Mouse (Mus musculus) heart, postnatal 36 days (tissue): ENCODE data around the gene Ghdc. TPM values are rescaled to one million over a fixed set of nuclear protein-coding genes. Genes with fewer than 3 reads are reported as not detected.

Experiments used
- DNase-seq, 2 experiments: peaks; one replicate each; pipeline ENCODE4 v3.0.0; 2021 to 2022
- intact Hi-C: fragments of 180-260 bp; cut with DNase I; formaldehyde crosslinking; loops from one replicate; pipeline ENCODE4 v1.15.1; 2025
- total RNA-seq, 2 experiments: library from RNA; stranded (reverse); gene quantifications; 2 replicates each; pipeline ENCODE4 v1.2.3; 2021

Ghdc gene
- total RNA-seq, 2 experiments from 2014 or later = 8.5 to 9.5 TPM

GRCm38 (mm10) chr11:100785774-100786173 is 15.0 kb upstream of the Ghdc start:
- intact Hi-C loops = loop anchor here (5.0 kb wide), 1 partner anchor 77 kb away; no protein-coding TSS in a partner anchor
- no peak for DNase-seq

DNA sequence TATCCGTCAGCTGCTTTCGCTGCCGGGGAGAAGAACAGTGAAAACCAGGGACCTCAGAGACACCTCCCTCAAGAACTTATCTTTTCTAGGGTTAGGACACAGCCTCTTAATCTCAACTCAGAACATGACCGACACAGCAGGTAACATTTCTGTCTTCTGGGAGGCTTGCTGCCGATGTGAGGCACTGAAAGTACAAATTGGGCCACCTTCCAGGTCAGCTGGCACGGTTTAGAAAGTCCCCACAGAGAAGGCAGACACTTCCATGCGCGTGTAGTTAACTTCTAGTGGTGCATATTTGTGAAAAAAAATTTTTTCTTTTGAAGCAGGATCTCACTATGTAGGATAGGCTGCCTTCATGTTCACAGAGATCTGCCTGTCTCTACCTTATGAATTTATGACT is 13.5 kb upstream of the Ghdc start:
- intact Hi-C loops = no loop called here
- no peak for DNase-seq

GRCm38 (mm10) chr11:100782568-100782967 is 11.8 kb upstream of the Ghdc start:
- intact Hi-C loops = no loop called here
- no peak for DNase-seq

GRCm38 (mm10) chr11:100781763-100782475 is 11.2 kb upstream of the Ghdc start:
- intact Hi-C loops = no loop called here
- no peak for DNase-seq

DNA sequence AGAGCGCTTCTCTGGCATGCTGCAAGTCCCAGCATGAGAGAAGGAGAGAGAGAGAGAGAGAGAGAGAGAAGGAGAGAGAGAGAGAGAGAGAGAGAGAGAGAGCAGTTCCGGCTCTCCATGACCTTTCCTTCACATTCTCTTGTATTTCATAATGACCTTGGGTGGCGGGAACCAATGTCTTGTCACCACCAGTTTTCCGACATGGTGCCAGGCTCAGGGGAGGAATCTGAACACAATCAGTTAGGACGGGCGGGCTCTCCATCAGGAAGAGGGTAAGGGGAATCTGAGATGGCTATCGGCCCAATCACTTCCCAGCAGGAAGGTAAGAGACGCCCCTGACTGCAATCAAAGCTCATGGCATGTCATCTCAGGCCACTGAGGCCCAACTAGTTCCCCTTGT is 9.5 kb upstream of the Ghdc start:
- intact Hi-C loops = no loop called here
- no peak for DNase-seq

DNA sequence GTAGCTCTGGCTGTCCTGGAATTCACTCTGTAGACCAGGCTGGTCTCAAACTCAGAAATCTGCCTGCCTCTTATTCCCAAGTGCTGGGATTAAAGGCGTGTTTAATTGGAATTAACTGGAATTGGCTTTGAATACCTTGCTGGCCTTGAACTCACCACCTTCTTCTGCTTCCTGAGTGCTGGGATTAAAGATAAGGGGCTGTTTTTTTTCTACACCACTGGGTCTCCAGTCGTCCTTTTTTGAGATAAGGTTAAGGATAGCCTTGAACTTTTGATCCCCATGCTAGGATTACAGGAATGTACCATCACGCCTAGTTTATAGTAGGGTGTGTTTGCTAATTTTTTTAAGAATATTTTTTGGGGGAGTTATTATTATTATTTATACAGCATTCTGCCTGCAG is 7.3 kb upstream of the Ghdc start:
- DNase-seq = no peak
- intact Hi-C loops = no loop called here

GRCm38 (mm10) chr11:100775921-100776320 is 5.2 kb upstream of the Ghdc start:
- intact Hi-C loops = no loop called here
- DNase-seq = no peak

GRCm38 (mm10) chr11:100774261-100774660 is 3.5 kb upstream of the Ghdc start:
- DNase-seq = no peak
- intact Hi-C loops = no loop called here

GRCm38 (mm10) chr11:100769980-100770379 is 777 bp downstream of the Ghdc start:
- intact Hi-C loops = no loop called here
- no peak for DNase-seq

DNA sequence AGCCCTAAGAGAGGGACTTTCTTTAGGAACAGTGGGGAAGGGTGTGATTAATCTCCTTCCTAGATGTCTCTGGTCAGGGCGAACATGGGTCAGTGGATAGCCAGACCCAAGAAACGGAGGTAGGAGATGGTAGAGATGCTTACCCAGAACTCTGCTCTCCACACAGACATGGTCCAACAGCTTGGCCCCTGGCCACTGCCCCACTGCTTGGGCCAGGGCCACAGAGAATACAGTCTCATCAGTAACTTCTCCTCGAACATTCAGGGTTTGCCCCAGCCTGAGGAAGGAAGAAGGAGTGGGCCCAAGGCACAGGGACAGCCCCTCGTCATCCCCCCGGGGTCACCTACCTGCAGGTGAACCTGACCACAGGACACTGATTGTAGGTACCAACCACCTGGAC is 2.9 kb downstream of the Ghdc start:
- intact Hi-C loops = no loop called here
- no peak for DNase-seq

DNA sequence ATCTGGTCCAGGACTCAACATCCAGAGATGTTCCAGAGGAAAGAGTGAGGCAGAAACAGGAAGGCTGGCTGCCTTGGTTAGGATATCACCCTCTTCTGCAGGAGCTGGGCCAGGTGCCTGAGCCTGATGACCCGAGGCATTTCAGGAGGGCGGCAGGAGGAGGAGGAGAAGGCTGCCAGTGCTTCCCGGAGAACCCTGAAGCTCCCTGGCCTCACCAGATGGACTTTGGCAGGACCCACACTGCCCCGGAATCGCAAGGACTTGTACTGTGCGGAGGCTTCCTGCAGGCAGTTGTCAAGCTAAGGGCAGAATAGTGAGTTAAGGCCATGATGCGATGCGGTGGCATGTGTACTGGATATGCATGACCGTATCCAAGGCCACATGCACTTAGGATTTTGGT is 4.0 kb downstream of the Ghdc start:
- intact Hi-C loops = no loop called here

GRCm38 (mm10) chr11:100762831-100763230 is 7.9 kb downstream of the Ghdc start, which contains the start of gene Hcrt:
Gene Hcrt, minus strand, starts transcription at chr11:100762931.
- intact Hi-C loops = loop anchor here (5.0 kb wide), 3 partner anchors 136 to 194 kb away; partner anchors contain the start of gene Cnp
- no peak for DNase-seq

More for the DNA sequence above, 4.0 kb downstream of the Ghdc start:
- DNase-seq = no peak

DNA sequence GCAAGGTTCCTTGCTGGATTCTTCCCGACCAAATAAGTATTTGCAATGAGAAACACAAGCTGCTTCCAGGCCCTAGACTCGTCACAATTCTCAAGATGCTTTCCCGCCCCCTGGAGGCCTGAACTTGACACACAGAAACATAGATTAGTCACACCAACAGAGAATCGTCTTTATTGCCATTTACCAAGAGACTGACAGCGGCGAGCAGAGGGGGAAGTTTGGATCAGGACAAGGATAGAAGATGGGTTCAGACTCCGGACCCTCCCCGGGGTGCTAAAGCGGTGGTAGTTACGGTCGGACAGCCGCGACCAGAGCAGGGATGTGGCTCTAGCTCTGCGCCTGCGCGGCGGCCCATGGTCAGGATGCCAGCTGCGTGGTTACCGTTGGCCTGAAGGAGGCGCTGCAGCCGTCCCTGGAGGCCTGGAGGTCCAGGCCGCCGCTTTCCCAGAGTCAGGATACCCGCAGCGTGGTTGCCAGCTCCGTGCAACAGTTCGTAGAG is 9.2 kb downstream of the Ghdc start:
- DNase-seq = peak; percentile 89 to 94
- intact Hi-C loops = loop anchor here (1.0 to 5.0 kb wide), 4 partner anchors 47 to 196 kb away; partner anchors contain the start of gene Cnp

DNA sequence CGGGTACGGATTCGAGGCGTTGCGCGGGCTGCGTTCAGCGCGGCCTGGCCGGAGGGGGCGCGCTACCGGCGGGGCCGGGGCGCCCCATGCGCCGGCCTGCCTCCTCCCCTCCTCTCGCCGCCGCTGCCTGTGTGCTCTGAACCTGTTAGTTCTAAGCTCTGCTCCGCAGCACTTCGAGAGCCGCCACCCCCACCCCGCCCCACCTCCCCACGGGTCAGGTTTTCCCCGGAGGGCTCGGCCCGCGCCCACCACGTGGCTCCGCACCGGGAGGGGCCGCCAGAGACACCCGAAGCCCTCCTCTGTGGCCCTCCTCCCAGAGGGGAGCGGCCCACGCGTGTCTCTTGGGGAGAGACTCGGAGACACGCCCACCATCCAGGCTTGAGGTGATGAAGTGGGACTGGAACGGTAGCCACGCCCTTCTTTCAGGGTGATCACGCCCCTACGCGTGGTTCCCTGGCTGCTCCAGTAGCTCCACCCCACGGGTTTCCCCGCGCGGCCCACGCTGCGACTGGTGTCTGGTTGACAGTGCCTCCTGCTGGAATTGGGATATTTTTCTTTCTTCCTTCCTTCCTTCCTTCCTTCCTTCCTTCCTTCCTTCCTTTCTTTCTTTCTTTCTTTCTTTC is 11.0 kb downstream of the Ghdc start, which contains the start of gene Kcnh4:
TSS of gene Kcnh4 (minus strand) at position 332 of the 623 bp plus-strand sequence.
- intact Hi-C loops = loop anchor here (5.0 kb wide), 3 partner anchors 132 to 198 kb away; partner anchors contain the start of gene Cnp
- DNase-seq = no peak

DNA sequence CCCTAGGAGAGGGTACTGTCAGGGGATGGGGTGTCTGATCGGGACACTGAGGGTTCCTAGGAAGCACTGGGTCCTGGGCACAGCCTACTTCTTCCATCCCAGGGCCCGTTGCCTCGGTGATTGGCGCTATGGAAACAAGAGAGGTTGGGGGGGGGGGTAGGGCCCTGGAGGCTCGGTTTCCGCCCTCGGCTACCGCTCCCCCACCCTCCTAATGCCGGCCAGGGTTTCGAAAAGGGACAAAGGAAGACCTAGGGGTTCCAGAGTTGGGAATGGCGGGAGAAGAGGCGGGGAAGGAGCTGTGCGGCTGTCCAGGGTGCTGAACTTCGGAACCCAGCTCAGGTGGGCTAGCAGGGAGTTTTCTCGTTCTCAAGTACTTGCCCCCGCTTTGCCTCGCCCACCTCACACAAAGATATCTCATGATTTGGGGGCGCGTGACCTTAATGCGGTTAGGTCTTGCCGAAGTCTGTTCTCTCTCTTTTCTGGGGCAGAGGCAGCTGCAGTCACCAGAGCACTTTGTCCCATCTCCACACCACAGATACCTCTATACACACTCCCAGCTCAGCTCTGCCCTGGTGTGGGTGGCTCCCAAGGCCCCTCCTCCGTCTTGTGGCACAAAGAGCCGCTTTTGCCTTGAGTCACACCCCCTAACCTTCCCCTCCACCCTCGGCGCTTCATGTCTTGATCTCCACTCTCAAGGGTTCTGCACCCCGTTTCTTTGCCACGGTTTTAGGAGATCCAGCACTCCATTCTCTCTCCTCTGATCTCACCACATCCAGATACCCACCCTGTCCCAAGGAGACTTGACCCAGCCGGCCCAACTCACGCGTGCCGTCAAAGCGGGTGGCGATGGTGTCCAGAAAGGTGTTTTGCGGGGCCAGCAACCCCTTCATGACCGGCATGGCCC is 11.8 kb downstream of the Ghdc start:
- peak; percentile 43 to 62 for DNase-seq
- intact Hi-C loops = no loop called here

GRCm38 (mm10) chr11:100757566-100757965 is 13.2 kb downstream of the Ghdc start:
- no peak for DNase-seq
- intact Hi-C loops = no loop called here

DNA sequence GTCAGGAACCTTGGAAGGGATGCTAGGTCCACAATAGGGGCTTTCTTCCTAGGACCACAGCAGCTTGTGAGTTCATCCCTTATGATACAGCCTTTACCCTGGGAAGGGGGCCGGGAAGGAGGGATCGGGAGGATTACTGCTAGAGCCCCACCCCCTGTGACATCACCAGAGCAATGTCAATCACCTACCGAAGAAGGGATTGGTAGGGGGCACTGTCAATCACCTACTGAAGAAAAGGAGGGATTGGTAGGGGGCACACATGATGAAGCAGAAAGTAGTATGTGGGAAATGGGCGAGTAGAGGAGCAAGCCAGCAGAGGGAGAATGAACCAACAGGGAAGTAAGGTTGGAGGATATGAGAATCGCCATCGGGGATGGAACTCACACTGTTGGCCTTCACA is 14.3 kb downstream of the Ghdc start:
- no peak for DNase-seq
- intact Hi-C loops = no loop called here

- DNase-seq = no peak
- intact Hi-C loops = no loop called here
These were observed 16.1 kb downstream of the Ghdc start for GRCm38 (mm10) chr11:100754693-100755057.

- intact Hi-C loops = no loop called here
- no peak for DNase-seq
These were observed 16.6 kb downstream of the Ghdc start for GRCm38 (mm10) chr11:100754021-100754692.

DNA sequence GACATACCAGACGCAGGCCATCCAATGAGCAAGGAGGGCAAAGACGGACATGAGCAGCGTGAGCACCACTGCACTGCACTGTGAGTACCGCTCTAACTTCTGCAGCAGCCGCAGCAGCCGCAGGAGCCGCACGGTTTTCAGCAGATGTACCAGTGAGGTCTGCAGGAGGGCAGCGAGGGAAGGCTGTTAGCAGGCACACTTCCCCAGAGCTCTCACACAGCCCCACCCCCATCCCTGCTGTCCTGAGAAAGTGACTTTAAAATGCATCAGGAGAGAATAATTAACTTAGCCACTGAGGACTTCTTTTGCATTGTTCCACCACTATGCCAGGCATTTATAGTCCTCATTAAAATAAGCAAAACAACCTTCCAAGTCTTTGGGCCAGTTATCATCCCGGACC is 18.5 kb downstream of the Ghdc start:
- DNase-seq = no peak
- intact Hi-C loops = no loop called here
